Mouse (Mus musculus) layer of hippocampus, postnatal 14 days (tissue): ENCODE results near the gene Pmel. TPM values are rescaled to one million over a fixed set of nuclear protein-coding genes. Genes with fewer than 3 reads are reported as not detected.

ENCODE experiments used
- DNase-seq, 2 experiments: peaks; one replicate each; pipeline ENCODE4 v3.0.0; 2021 to 2022; ENCODE audit warnings: low spot score in 2 of 2, mixed read lengths in 1 of 2
- long read RNA-seq, 2 experiments: library from polyadenylated mRNA; stranded (forward); transcript quantifications; one replicate each; pipeline ENCODE4 v2.0.0; 2021
- total RNA-seq, 2 experiments: library from RNA; stranded (reverse); gene quantifications; 2 replicates each; pipeline ENCODE4 v1.2.3; 2021

Pmel gene
- 1 to 10 TPM; 1.5 to 1.6 TPM for total RNA-seq
- long read RNA-seq, experiment 1, partial matches to known transcripts, result 0 of 1 reads
- long read RNA-seq, experiment 1, other reads (novel, unspliced or antisense), result 1 of 1 reads
- long read RNA-seq, experiment 2, partial matches to known transcripts, result 0 of 1 reads
- long read RNA-seq, experiment 2, other reads (novel, unspliced or antisense), result 0 of 1 reads

DNA sequence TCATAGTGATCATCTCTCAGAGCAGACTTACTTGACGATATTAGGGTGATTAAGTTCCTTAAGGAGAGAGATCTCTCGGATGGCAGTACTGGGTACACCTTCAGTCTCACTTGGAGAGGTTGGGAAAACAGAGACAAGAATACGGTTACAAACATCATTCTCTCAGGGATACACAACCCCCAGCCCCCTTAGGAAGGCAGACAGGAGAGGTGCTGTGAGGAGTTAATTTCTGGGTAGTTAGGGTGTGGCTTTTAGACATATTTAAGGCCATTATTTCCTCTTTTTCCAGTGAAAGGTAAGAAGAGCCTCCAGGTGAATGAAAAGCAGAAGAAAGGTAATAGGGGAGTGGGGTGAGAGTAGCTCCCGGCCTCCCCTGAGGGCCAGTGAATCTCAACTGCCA, at the start of gene Pmel:
Gene Pmel, plus strand, starts transcription at position 301 of the 400 bp plus-strand sequence.
- no peak for DNase-seq

DNA sequence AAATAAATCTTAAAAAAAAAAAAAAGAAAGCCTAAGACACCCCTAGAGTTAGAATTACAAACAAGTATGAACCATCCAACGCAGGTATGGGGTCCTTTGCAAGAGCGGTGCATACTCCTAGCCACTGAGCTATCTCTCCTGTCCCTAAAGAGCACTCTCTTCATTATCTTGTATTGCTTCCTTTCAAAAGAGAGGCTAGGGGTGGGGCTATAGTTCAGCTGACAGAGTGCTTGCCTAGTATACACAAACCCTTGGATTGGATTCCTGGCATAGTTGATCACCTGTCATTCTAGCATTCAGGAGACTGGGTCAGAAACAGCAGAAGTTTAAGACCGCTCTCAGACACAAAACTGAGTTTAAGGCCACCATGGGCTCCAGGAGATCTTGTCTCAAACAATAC, 48.7 kb upstream of the Pmel start:
- no peak for DNase-seq

DNA sequence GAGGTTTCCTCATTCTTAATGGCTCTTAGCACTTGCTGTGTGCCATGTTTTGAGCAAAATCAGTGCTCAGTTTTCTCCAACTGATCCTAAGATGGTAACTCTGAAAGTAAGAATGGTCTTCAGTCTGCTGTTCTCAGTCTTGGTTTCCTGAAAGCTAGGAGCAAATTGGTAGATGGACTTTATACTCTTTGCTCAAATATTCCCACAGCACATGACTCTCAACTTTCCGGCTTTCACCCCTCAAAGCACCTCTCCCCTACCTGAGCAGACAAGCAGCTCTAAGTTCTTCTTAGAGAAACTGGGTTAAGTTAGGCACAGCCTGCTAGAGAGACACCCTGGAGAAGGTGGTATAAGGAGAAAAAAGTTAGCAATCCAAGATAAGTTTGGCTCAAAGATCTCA, 47.3 kb upstream of the Pmel start:
- no peak for DNase-seq

GRCm38 (mm10) chr10:128657844-128658243, 46.2 kb upstream of the Pmel start:
- DNase-seq, result no peak

GRCm38 (mm10) chr10:128659490-128659889, 44.5 kb upstream of the Pmel start:
- no peak for DNase-seq

GRCm38 (mm10) chr10:128662465-128662864, 41.5 kb upstream of the Pmel start:
- DNase-seq, result no peak

- DNase-seq, result no peak
These were observed 40.4 kb upstream of the Pmel start for GRCm38 (mm10) chr10:128663441-128664220.

DNA sequence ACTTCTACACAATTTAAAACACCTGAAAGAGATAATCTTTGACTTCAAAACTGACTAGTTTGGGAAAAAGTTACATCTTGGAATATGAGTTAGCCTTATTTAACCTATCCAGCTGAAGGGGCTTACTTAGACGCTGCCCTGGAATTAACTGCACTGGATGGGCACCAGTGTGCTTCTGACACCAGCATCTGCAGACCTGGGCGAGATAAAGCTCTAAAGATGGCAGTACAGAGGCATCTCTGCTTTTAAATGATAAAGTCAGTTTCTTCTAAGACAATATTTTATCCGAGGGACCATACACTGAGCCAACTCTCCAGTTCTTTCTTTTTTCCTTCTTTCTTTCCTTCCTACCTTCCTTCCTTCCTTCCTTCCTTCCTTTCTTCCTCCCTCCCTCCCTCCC, 39.2 kb upstream of the Pmel start:
- no peak for DNase-seq

- DNase-seq, result no peak
These were observed 38.7 kb upstream of the Pmel start for GRCm38 (mm10) chr10:128665307-128665706.

GRCm38 (mm10) chr10:128665806-128666205, 38.2 kb upstream of the Pmel start:
- no peak for DNase-seq

DNA sequence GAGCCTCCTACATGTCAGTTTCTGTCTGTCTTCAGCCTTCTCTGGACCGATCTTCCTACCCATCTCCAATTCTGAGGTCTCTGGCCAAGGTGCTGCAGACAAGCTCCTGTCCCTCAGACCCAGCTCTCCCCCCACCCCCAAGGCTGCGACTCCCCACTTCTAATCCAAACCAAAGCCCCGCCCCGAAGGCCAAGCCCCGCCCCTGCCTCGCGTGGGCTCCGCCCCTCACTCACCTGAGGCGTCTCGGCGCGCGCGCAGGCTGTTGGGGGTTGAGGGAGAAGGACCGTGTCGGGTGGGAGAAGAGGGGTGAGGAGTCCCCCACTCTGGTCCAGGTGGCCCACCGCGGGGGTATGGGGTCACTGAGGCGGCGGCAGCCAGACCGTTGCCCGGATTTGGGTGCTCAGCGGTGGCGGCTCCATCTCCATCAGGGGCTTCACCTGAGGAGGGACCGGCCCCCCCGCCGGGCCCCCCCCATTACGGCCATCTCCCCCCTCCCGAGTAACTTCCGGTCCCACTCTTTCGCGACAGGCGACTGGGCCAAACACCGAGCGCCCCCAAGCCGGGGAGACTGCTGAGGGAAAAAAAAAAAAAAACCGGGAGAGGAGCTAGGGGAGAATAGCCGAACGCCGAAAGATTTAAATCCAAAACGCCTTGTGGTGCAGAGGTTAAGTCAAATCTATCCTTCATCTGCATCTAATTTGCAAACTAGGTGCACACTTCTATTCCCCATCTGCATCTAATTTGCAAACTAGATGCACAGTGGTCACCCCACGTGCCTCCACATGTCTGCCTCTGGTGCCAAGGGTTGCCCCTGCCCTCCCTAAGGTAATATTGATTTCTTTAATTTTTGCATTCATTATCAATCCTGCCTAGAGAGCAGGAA, 35.0 kb upstream of the Pmel start:
- peak; percentile 55 to 56 for DNase-seq

DNA sequence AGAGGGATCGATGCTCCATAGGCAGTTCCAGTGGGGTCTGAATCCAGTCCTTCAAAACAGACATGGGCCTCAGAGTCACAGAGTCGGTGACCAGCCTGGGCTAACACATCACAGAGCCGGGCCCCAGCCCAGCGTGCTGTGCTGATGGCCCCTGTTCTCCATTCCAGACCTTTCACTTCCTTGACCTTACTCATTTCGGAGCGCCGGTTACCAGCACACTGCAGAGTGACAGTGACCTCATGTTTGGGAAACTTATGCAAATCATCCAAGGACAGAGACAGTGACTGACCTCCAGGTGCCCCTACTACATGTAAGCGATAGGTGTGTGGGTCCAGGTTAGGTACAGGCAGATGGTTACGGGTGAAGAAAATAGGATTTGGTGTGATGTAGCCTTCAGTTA, 32.8 kb upstream of the Pmel start:
- no peak for DNase-seq

DNA sequence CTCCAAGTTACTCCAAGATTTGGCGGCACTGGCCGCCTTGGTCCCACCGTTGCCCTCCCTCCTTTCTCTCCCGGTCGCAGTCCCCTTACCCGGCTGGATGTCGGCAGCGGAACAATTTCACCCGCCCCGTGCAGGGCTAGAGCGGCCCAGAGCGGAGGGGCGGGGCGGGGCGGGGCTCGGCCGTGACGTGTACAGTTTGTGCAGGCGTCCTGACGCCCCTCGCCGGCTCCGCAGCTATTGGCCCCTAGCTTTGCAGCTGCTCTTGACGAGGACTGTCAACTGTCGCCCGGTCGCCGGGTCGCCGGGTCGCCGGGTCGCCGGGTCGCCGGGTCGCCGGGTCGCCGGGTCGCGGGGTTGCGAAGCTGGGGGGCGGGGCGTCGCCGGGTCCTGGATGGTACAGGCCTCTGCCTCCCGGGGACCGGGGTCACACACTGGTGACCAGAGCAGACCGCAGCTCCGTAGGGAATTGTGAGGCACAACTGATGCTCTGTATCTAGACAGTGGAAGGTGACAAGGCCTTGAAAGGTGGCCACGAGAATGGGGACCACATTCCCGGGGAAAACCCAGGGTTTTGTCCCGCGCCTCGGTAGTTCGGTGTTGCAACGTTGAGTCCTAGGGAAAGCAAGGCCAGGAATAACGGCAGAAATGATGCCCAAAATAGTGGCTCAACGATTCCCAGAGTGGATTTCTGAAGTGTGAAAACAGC, 30.1 kb upstream of the Pmel start, which contains the start of gene Suox:
Gene Suox, minus strand, starts transcription at position 311 of the 706 bp plus-strand sequence.
- peak; percentile 76 to 78 for DNase-seq

- DNase-seq, result peak in 1 of 2 experiments; percentile 55
These were observed 29.5 kb upstream of the Pmel start for GRCm38 (mm10) chr10:128674469-128675008.

DNA sequence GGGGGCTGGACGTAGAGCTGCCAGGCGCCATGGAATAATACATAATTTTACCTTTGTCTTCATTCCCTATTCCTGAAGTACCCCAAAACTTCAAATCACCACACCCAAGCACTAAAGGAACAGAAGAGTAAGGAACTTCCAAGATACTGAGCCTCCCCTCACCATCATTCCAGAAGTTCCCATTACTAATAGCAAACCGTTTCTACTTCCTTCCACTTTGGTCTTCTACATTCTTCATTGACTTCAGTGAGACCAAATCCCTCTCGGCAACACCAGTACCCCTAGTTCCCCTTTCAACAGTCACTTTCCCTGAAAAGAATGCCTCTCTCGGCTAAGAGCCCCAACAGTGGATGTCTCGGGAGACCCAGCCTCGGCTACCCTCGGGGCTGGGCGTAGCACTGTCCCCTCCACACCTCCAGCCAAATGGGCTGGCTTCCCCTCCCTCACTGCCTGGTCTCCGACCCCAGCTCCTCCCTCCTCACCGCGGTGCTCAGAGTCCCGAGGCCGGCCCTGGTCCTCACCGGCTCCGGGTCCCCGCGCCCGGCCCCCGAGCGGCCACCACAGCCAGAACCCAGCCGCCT, 8.5 kb upstream of the Pmel start:
- DNase-seq, result no peak

GRCm38 (mm10) chr10:128695992-128696807, 7.8 kb upstream of the Pmel start, which contains the start of gene Rab5b:
Rab5b (minus strand) TSS chr10:128696264.
- DNase-seq, result peak; percentile 100

GRCm38 (mm10) chr10:128697072-128697725, 6.8 kb upstream of the Pmel start:
- no peak for DNase-seq

GRCm38 (mm10) chr10:128699006-128699405, 5.0 kb upstream of the Pmel start:
- DNase-seq, result no peak

DNA sequence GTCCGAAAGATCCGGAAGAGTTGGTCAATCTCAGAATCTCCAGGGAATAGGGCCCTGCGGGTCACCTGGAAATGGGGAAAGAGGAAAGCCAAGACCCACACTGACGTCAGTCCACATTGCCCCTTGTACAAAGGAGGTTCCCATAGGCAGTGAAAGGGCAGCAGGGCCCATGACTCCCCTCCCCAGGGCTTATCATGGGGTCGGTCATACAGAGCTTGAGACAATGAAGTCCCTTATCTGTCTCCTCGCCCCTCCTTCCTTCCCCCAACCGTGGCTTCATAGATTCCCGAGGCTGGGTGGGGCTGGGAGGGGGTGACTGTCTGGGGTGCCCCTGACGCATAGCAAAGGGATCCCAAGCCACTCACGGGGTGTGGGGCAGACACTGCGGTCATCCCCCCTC, 4.4 kb upstream of the Pmel start:
- no peak for DNase-seq
